Mouse (Mus musculus) MEL (cell line): ENCODE results near the gene Palm3. TPM values are rescaled to one million over a fixed set of nuclear protein-coding genes. Genes with fewer than 3 reads are reported as not detected.

ENCODE experiments used
- DNase-seq: peaks from one replicate; pipeline ENCODE4 v3.0.0; 2011; ENCODE audit warnings: low read depth, low spot score
- H3K27ac ChIP-seq: 2 replicates; pipeline ENCODE4 v1.5.1; 2012; ENCODE audit warnings: low read depth, mild to moderate bottlenecking, control low read depth, low read length, moderate library complexity; ENCODE audit not compliant: control insufficient read depth
- H3K27me3 ChIP-seq, 2 experiments: fragments of 150-350 bp in 1 of 2; sonication (generic) in 1 of 2; 2 replicates each; pipeline ENCODE4 v1.6.1; 2012; ENCODE audit warnings: low read length in 2 of 2, mild to moderate bottlenecking in 2 of 2, improper control_type of control experiment in 1 of 2, moderate library complexity in 1 of 2; ENCODE audit not compliant: insufficient read depth in 2 of 2, control insufficient read depth in 1 of 2
- H3K36me3 ChIP-seq, 2 experiments: 2 replicates each; pipeline ENCODE4 v1.6.1; 2012 to 2014; ENCODE audit warnings: low read length in 2 of 2, improper control_type of control experiment in 1 of 2, inconsistent platforms in 1 of 2, mild to moderate bottlenecking in 1 of 2; ENCODE audit not compliant: insufficient read depth in 2 of 2, control insufficient read depth in 1 of 2
- H3K4me1 ChIP-seq, 2 experiments: fragments of 150-350 bp in 1 of 2; sonication (generic) in 1 of 2; 2 replicates each; pipeline ENCODE4 v1.6.1; 2012; ENCODE audit warnings: low read length in 2 of 2, improper control_type of control experiment in 1 of 2, mild to moderate bottlenecking in 1 of 2; ENCODE audit not compliant: insufficient read depth in 2 of 2, control insufficient read depth in 1 of 2
- H3K4me3 ChIP-seq, 2 experiments: fragments of 150-350 bp in 1 of 2; sonication (generic) in 1 of 2; 2 replicates each; pipeline ENCODE4 v1.5.1; 2012; ENCODE audit warnings: low read depth in 2 of 2, low read length in 2 of 2, mild to moderate bottlenecking in 2 of 2, moderate library complexity in 2 of 2, control low read depth in 1 of 2, improper control_type of control experiment in 1 of 2; ENCODE audit not compliant: control insufficient read depth in 1 of 2, insufficient read depth in 1 of 2
- H3K79me2 ChIP-seq: 2 replicates; pipeline ENCODE4 v1.6.1; 2012; ENCODE audit warnings: mild to moderate bottlenecking, low read length, moderate library complexity; ENCODE audit not compliant: control insufficient read depth, poor library complexity, insufficient read depth
- H3K9ac ChIP-seq: 2 replicates; pipeline ENCODE4 v1.6.1; 2012; ENCODE audit warnings: low read depth, mild to moderate bottlenecking, control low read depth, low read length, moderate library complexity; ENCODE audit not compliant: control insufficient read depth, poor library complexity, severe bottlenecking
- H3K9me3 ChIP-seq: fragments of 150-350 bp; sonication (generic); replicated peaks from 2 replicates; pipeline ENCODE4 v1.6.1; 2012; ENCODE audit warnings: mild to moderate bottlenecking, low read length, improper control_type of control experiment, moderate library complexity; ENCODE audit not compliant: insufficient read depth
- BHLHE40 ChIP-seq: IDR thresholded peaks from 2 replicates; pipeline ENCODE4 v1.6.1; 2012; ENCODE audit warnings: low read depth, mild to moderate bottlenecking, inconsistent platforms, low read length, improper control_type of control experiment, borderline replicate concordance
- CTCF ChIP-seq, 3 experiments: IDR thresholded peaks in 2 of 3; conservative IDR thresholded peaks in 1 of 3; 2 replicates each; pipeline ENCODE4 v1.5.1; 2011 to 2012; ENCODE audit warnings: low read length in 3 of 3, low read depth in 2 of 3, mild to moderate bottlenecking in 2 of 3, improper control_type of control experiment in 1 of 3, inconsistent platforms in 1 of 3, mixed read lengths in 1 of 3, moderate library complexity in 1 of 3; ENCODE audit not compliant: control insufficient read depth in 1 of 3, insufficient read depth in 1 of 3, poor library complexity in 1 of 3, severe bottlenecking in 1 of 3
- ELF1 ChIP-seq: IDR thresholded peaks from 2 replicates; pipeline ENCODE4 v1.6.1; 2014; ENCODE audit warnings: low read depth, mild to moderate bottlenecking, inconsistent platforms, low read length, improper control_type of control experiment, moderate library complexity
- JUND ChIP-seq: IDR thresholded peaks from 2 replicates; pipeline ENCODE4 v1.6.1; 2011; ENCODE audit warnings: low read depth, mild to moderate bottlenecking, improper control_type of control experiment, low read length
- MAZ ChIP-seq: IDR thresholded peaks from 2 replicates; pipeline ENCODE4 v1.6.1; 2012; ENCODE audit warnings: low read depth, mild to moderate bottlenecking, inconsistent platforms, low read length, improper control_type of control experiment
- MYB ChIP-seq: IDR thresholded peaks from 2 replicates; pipeline ENCODE4 v1.6.1; 2011; ENCODE audit warnings: mild to moderate bottlenecking, low read depth, low read length, improper control_type of control experiment
- NELFE ChIP-seq: IDR thresholded peaks from 2 replicates; pipeline ENCODE4 v1.6.1; 2011; ENCODE audit warnings: low read depth, low read length, improper control_type of control experiment
- NRF1 ChIP-seq: IDR thresholded peaks from 2 replicates; pipeline ENCODE4 v1.6.1; 2014; ENCODE audit warnings: low read depth, mild to moderate bottlenecking, inconsistent platforms, low read length, improper control_type of control experiment, moderate library complexity; ENCODE audit not compliant: poor library complexity, insufficient read depth, severe bottlenecking
- RAD21 ChIP-seq: IDR thresholded peaks from 2 replicates; pipeline ENCODE4 v1.6.1; 2011; ENCODE audit warnings: mild to moderate bottlenecking, low read depth, low read length, improper control_type of control experiment
- SIN3A ChIP-seq: IDR thresholded peaks from 2 replicates; pipeline ENCODE4 v1.6.1; 2012; ENCODE audit warnings: low read length, improper control_type of control experiment, inconsistent platforms
- SMC3 ChIP-seq: IDR thresholded peaks from 2 replicates; pipeline ENCODE4 v1.6.1; 2011; ENCODE audit warnings: low read depth, low read length, improper control_type of control experiment
- TCF12 ChIP-seq: IDR thresholded peaks from 2 replicates; pipeline ENCODE4 v1.6.1; 2014; ENCODE audit warnings: low read depth, mild to moderate bottlenecking, inconsistent platforms, low read length, improper control_type of control experiment, moderate library complexity
- ZC3H11A ChIP-seq: IDR thresholded peaks from 2 replicates; pipeline ENCODE4 v1.6.1; 2012; ENCODE audit warnings: low read depth, mild to moderate bottlenecking, inconsistent platforms, low read length, improper control_type of control experiment
- polyA plus RNA-seq, 2 experiments: library from polyadenylated mRNA; stranded (reverse) in 1 of 2; unstranded in 1 of 2; fragments of >175 nt in 1 of 2; fragments of >200 nt in 1 of 2; gene quantifications; 2 replicates each; pipeline versions ENCODE4 v1.2.1 to v1.2.4; 2012; ENCODE audit warnings: low replicate concordance in 2 of 2, low read depth in 1 of 2; ENCODE audit not compliant: insufficient read length in 2 of 2, insufficient read depth in 1 of 2, missing spikeins in 1 of 2
- total RNA-seq: library from RNA; depleted of rRNA; stranded (reverse); fragments of 300-350 nt; gene quantifications from 2 replicates; pipeline ENCODE4 v1.2.3, GENCODE M21; 2012

The Palm3 gene
- total and polyA plus RNA-seq, 3 experiments = 0.65 to 3.6 TPM; not detected in 1

DNA sequence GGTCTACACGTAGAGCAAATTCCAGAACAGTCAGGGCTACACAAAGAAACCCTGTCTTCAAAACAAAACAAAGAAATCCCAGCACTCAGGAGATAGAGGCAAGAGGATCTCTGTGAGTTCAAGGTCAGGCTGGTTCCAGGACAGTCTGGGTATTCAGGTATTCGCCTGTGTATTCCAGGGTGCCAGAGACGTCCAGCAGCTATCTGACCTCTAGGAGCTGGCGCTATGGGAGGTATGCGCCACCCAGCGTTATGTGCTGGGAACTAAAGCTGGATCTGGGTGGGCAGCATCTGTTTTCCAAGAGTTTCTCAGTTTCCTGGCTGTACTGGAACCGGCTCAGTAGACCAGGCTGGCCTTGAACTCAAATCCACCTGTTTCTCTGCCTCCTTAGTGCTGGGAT lies 12.9 kb upstream of the Palm3 start:
- Histone ChIP-seq H3K4me3 (no peak overlapping the region), H3K9ac (no peak overlapping the region), H3K79me2 (no peaks in the 10 kb centered on the region; the same call in 1 of the 2 replicates), H3K27me3 (no peaks in the 10 kb centered on the region), H3K9me3 (no peaks in the 10 kb centered on the region), H3K36me3 (peaks cover 0 to 8% of the 10 kb centered on the region in 2 experiments; a peak in 2 of 4 replicates), H3K4me1 (peaks cover 4 to 9% of the 10 kb centered on the region in 2 experiments; a peak in 3 of 4 replicates), H3K27ac (no peak overlapping the region)
- TF ChIP-seq TCF12 (no peak), MAZ (no peak), JUND (no peak), SMC3 (no peak), SIN3A (no peak), NRF1 (no peak)
- DNase-seq = no peak

DNA sequence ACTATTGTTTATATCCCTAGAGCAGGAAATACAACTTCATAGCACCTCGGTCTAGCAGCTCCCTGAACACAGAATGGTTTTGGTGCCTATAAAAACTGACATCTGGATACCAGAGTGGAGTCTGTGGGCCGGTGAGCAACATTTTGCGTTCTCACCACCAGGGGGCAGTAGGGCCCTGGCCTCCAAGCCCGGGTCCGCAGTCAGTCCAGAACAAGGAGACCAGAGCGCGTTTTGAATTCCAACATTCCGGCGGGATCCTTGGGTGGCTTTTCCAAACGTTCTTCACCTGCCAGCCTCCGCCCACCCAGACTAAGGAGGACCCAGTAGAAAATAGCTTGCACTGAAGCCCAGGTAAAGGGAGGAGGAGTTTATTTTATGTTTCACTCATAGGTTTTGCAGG lies 11.4 kb upstream of the Palm3 start:
- Histone ChIP-seq H3K4me1 (no peaks in the 10 kb centered on the region), H3K27ac (no peak overlapping the region), H3K27me3 (no peaks in the 10 kb centered on the region), H3K79me2 (no peaks in the 10 kb centered on the region; the same call in 1 of the 2 replicates), H3K9me3 (no peaks in the 10 kb centered on the region), H3K4me3 (no peak overlapping the region), H3K9ac (no peak overlapping the region), H3K36me3 (no peaks in the 10 kb centered on the region)
- peak; percentile 79 for TF ChIP-seq ZC3H11A
- no peak for TF ChIP-seq NELFE
- peak; percentile 87 for TF ChIP-seq RAD21
- TF ChIP-seq CTCF (IDR thresholded peaks at IDR 0.05 in 2 of 3, conservative IDR thresholded peaks at IDR 0.05 in 1 of 3; ENCODE audit: control insufficient read depth in 1 of 3, insufficient read depth in 1 of 3, low read depth in 2 of 3, low read length in 3 of 3, poor library complexity in 1 of 3, severe bottlenecking in 1 of 3) = peak; percentile 66 to 94 (median 90)
- peak; percentile 90 for TF ChIP-seq SMC3
- 0 out of 2 replicates have a peak, but pooled peaks have one; percentile 13 for TF ChIP-seq BHLHE40
- DNase-seq = peak; percentile 76

DNA sequence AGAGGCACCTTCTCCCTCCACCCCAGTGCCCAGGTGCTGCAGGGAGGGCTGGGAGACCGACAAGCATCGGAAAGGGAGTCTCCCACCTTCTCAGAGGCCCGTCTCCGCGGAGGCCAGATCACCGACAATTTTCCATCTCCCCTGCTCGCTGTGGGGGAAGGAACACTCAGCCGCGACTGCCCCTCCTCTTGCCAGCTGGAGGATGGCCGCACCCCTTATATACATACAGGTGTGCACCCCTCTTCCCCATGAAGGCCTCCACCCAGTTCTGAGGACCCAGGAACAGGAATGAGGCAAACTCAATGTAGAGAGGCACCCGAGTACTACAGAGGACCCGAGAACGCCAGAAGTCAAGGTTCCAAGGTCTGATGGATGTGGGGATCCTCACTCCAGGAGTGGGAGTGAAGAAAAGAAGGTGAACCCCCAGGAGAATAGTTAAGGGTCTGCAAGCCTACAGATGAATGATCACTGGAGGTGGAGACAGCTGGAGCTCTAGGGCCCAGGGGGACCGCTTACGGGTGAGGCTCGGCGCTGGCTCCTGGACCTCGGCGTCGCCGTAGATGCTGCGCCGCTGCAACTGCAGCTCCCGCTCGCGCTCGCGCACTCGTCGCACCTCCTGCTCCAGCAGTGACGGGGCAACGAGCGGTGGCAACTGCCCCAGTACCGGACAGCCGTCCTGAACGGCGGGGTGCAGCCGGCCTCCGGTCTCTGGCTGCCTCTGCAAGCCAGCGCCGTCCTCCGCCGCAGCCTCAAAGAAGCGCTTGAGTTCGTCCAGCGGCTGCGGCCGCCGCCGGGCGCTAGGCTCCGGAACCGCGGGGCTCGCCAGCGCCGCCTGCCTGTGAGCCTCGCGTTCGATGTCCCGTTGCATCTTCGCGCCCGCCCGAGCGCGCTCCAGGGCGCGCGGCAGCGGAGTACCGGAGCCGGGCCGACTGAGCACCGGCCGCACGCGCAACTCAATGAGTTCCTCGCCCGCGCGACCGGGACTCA lies 10.4 kb upstream of the Palm3 start:
- no peaks in the 10 kb centered on the region for H3K27me3 ChIP-seq
- no peak overlapping the region for H3K27ac ChIP-seq
- no peaks in the 10 kb centered on the region for H3K4me1 ChIP-seq
- no peaks in the 10 kb centered on the region for H3K79me2 ChIP-seq
- no peak for DNase-seq
- H3K9ac ChIP-seq = no peak overlapping the region
- no peaks in the 10 kb centered on the region for H3K9me3 ChIP-seq
- no peaks in the 10 kb centered on the region for H3K36me3 ChIP-seq
- TF ChIP-seq MYB (no peak), NELFE (no peak), SMC3 (no peak), ELF1 (no peak)
- no peak overlapping the region for H3K4me3 ChIP-seq
